Mouse (Mus musculus) retina, embryonic 14.5 days (tissue): ENCODE measurements around the gene Psma4.
"Not testable (repeated sequence)": the region's sequence is repeated elsewhere in the genome, so short reads cannot be mapped to it uniquely, and the experiment has no call there.

Source experiments
- DNase-seq: peaks from one replicate; pipeline ENCODE4 v3.0.0-alpha.2; 2015; ENCODE audit warnings: low spot score

The Psma4 gene

DNA sequence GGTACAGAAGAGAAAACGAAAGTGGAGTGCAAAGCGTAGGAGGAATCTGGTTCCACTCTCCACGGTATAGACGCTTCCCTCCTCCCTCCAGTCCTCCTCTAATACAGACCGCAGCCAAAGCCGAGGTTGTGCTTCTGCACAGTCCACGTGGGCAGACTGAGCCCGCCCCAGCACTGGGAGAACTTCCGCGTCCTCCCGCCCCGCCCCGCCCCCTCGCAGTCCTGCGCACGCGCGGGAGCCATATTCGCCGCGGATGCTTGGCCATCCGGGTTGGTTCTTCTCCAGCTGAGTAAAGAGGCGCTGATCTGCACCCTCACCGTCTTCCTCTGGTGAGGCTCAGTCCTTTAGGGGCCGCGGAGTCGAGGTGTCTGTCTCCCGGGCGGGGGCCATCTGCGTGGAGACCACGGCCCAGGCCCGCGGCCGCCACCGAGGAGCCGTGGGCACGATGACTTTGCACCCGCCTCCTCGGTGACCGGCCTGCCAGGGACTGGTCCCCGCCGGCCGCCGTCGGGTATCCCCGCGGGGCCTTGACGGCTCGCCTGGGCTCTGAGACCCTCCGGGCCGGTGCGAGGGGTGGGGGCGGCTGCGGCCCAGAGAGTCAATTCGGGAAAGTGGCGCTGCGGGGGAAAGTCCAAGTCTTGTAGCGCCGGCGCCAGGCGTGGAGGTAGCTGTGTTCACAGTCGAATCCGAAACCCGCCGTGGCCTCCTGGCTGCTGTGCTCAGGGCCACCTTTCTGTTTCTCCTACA, at the start of gene Psma4, which contains the start of gene AY074887:
Gene Psma4 (plus strand): TSS at position 216 of the 747 bp plus-strand sequence.
Gene AY074887 (minus strand): TSS at position 424 of the 747 bp plus-strand sequence.
- DNase-seq: peak; percentile 94

DNA sequence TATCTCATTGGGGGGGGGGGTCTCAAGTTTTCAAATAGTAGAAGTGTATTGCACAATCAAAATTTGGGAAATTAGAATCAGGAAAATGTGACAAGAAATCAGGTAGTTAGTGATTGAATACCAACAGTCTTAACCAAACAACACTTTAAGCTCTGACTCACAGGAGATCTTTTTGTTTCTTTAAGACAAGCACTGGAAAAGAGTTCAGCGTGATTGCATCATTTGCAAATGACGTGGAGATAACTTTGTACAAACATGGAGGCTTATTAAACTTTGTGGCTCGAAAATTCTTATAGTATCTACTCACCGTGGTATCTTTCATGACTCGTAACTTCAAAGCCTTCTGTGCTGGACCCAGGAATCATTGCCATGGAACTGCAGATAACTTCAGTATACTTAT, 41.1 kb upstream of the Psma4 start:
- no peak for DNase-seq

DNA sequence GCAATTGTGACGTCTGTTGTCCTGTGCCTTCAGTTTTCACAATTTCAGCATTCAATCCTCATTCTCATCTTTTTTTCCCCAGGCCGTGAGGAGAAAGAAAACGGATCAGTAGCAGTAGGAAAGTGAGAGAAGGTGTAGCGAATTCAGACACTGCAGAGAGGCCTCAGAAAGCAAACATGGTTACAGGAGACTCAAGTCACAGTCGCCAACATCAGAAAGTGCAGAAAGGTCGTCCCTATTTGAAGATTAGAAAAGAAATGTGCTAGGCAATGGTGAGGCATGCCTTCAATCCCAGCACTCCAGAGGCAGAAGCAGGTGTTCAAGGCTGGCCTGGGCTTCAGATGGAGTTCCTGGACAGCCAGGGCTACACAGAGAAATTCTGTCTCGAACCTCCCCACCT, 35.0 kb upstream of the Psma4 start:
- DNase-seq: no peak

DNA sequence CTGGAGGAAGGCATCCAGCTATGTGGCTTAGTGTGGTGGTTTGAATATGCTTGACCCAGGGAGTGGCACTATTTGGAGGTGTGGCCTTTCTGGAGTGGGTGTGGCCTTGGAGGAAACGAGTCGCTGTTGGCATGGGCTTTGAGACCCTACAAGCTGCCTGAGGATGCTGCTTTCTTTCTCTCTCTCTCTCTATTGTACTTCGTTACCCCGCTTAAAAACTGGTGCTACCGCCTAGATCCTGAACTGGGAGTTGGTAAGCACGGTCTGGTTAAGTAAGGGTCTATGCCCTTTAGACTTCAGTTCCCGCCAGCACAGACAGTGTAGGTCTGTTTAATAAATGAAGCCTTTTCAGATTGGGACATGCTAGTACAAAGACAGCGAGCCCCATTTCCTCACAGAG, 34.2 kb upstream of the Psma4 start:
- no peak for DNase-seq

DNA sequence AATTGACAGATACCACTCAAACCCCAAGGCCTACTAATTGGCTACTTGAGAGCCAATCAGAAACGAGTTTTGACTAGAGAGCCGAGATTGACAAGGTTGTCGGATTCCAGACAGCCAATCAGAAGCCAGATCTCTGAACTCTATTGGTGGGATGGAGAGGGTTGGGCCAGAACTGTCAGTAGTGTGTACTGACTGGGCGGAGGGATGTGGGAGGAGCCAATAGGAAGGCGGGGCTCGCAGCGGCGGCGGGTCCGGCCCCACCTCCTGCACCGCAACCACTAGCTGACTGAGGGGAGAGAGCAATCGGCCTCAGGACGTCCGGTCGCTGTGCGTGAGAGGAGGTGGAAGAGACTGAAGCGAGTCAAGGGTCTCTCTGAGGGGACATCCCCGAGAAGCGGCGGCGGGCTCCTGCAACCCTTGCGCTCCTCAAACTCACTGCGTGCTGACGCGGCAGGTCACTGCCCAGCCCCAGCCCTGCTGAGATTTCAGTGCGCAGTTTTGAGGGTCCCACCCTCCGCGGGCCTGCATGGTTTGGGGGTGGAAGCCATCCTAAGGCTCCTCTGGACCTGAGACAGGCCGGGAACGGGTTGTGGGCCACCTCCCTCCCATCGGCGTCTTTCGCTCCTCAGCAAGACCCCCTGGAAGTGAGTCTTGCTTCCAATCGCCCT, 33.4 kb upstream of the Psma4 start, which contains the start of gene Hykk:
Gene Hykk (plus strand): TSS at position 274 of the 668 bp plus-strand sequence.
- DNase-seq: peak; percentile 96

DNA sequence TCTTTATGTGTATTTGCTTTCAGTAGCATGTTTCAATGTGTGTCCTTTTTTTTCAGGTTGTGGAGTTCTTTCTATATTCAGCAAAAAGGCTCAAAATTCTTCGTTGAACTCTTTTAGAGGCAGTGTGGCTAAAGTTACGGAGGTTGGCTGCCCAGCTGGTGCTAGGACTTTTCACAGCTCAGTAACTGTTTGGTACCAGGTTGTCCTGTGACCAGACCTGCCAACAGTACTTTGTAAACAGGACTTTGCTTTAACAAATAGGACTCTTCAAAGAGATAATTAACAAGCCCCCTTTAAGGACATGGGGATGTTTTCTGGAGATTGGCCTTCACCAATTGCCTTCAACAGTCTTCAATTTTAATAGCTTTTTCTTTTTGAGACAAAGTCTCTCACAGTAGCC, 32.4 kb upstream of the Psma4 start:
- DNase-seq: no peak

DNA sequence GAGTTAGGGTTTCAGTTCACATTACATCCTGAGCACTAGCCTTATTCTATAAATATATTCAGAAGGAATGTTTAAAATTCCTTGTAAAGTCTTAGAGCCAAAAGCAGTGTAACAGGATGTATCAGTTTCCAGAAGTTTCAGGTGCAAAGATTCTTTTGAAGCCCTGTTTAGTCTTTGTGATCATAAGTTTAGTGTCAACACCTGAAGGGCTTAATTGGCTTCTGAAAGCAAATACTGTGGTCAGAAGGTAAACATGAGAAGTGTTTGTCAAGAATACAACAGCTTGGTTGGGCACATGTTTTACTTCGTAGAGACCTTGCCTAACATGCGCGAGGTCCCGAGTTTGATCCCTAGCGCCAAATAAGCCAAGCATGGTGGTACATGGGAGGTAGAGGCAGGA, 31.8 kb upstream of the Psma4 start:
- no peak for DNase-seq

DNA sequence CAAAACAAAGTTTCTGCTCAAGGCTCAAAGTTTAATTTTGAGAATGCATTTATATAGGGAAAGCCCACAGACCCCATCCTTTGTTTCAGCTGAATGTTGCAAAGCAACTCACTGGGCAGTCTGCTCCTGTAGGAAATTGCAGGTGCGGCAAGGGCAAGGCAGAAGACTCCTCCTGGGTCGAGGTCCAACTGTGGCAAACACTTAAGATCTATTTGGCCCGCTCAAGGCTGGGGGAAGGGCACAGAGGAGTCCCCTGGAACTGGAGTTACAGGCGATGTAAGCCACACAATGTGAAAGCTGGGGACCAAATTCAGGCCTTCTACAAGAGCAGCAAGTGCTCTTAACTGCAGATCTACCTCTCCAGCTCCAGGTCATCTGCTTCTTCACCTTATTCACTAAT, 30.6 kb upstream of the Psma4 start:
- no peak for DNase-seq

DNA sequence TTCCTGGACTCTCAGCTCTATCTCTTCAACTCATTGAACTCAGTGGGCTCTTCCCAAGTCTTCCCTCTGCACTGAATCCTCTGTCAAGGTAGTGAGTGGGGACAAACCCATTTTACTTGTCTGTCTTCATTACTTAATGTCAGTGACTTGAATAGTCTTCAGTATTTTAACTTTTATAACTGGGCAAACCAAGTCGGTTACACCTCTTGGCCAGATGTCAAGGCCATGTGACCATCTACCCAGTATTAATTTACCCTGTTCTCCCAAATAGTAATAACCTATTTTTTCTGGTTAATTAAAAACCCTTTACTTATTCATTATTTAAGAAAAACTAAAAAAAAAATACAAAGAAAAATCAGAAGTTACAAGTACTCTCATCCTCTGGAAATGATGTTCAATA, 19.8 kb upstream of the Psma4 start:
- no peak for DNase-seq

DNA sequence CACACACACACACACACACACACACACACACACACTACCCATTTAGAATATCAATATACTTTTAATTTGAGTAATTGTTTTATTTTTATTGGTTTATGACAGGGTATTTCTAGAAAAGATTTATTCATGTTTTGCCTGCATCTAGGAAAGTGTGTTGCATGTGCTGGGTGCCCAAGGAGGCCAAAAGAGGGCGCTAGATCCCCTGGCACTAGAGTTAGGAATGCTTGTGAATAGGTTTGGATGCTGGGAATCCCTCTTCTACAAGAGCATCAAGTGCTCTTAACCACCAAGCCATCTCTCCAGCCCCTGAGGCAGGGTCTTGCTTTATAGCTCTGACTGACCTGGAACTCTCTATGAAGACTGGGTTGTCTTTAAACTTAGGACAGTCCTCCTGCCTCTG, 18.8 kb upstream of the Psma4 start:
- no peak for DNase-seq

DNA sequence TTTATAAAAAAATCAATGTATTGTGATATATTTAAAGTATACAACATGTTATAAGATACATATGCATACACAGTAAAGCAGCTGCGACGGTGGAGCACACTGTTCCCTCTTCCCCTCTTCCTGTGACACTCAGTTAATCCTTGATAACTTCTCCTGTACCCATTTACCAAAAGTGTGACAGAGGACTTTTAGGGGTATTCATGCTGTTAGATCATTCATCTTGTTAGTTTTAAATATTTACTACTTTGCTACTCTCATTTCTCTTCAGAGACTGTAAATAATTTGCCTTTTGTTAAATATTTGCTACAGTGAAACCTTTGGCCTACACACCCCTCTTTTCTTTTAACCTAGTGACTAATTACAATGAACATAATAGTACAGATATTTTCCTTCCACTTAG, 18.2 kb upstream of the Psma4 start:
- no peak for DNase-seq

DNA sequence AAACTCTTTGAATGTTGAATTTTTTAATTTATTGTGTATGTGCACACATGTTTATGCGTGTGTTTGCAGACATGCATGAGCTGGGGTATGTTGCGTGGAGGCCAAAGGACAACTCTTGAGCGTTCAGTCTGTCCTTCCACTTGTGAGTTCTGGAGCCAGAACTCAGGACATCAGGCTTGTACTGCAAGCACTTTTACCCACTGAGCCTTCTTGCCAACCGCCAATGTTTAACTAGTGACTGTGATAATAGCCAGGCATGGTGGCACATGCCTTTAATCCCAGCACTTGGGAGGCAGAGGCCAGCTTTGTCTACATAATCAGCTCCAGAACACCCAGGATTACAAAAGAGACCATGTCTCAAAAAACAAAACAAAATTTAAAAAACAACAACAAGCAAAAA, 8.5 kb upstream of the Psma4 start:
- DNase-seq: no peak

DNA sequence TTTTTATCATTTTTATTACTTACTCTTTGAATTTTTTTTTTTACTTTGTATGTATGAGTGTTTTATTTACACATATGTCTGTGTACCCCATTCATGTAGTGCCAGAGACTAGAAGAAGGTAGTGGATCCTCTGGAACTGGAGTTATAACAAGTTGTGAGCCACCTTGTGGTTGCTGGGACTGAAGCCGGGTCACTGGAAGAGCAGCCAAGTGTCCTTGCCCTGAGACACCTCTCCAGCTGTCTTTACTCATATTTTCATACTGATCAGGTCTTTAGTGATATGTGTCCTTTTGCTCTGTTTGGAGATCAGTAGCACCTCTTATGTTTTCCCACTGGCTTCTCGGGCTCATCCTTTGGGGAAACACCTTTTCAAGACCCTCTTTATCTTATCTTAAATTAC, 6.1 kb upstream of the Psma4 start:
- no peak for DNase-seq

DNA sequence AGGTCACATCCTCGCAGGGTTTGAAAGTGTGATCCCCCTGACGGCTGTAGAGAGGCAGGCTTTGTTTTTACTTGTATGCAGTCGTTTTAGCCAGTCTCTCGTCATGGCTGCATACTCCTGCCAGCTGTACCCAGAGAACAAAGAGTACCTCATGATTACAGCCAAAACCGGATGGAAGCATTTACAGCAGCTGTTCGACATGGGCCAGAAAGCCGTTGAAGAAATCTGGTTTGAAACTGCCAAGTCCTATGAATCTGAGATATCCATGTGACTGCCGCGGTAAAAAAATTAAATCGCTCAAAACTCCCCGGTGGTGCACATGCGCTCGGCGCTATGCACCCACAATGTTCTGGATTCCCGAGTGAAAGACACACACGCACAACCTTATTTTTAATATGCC, 4.3 kb upstream of the Psma4 start:
- no peak for DNase-seq

DNA sequence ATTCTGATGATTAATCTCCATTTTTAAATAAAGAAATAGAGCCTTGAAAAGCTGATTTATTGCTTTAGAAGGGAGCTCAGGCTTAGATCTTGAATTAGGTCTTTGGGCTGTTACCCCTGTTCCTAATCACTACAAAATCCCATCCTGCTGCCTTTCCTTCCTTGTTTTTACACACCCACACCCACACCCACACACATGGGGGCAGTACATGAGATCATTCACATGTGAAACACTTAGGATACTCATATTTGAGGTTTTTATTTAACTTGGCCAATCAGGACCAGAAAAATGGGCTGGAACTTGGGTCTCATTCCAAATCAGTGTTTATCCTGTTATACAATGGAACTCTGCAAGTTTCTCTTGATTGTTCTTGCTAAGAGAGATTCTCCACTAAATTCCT, 1.1 kb upstream of the Psma4 start:
- no peak for DNase-seq

DNA sequence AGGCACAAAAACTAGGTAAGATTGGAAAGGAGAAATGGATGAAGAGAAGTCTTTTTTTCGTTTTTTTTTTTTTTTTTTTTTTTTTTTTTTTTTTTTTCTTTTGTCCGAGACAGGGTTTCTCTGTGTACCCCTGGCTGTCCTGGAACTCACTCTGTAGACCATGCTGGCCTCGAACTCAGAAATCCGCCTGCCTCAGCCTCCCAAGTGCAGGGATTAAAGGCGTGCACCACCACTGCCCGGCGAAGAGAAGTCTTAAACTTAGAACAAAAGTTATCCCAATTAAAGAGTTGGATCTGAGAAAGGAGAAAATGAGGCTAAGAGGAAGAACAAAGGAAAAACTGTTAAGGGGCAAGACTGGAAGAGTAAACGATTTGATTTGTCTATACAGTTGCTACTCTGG, 428 bp upstream of the Psma4 start:
- not testable (repeated sequence) for DNase-seq

DNA sequence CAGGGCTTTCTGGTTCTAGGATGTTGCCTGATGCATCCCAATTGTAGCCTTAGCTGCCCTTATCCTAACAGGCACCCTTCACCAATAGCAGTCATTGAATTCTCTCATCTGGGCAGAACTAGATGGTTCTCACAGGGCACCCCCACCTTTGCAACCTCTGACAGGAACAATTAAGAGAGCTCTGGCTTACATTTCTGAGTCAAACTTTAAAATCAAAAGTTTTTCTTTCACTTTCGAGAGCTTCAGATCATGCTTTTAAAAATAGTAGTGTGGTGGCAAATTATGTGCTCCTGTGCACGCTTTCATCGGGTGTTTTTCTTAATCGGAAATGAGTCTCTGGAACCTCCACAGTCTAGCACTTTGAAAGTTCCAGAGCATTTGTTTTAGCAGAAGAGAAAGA, 10.5 kb downstream of the Psma4 start:
- no peak for DNase-seq

DNA sequence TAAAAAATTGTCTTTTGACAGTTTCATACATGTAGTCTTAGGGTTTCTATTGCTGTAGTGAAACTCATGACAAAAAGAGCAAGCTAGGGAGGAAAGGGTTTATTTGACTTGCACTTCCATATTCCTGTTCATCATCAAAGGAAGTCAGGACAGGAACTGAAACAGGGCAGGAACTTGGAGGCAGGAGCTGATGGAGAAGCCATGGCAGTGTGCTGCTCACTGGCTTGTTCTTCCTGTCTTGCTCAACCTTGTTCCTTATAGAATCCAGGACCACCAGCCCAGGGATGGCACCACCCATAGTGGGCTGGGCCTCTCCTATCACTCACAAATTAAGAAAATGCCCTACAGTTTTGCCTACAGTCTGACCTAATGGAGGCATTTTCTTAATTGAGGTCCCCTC, 13.1 kb downstream of the Psma4 start:
- no peak for DNase-seq

DNA sequence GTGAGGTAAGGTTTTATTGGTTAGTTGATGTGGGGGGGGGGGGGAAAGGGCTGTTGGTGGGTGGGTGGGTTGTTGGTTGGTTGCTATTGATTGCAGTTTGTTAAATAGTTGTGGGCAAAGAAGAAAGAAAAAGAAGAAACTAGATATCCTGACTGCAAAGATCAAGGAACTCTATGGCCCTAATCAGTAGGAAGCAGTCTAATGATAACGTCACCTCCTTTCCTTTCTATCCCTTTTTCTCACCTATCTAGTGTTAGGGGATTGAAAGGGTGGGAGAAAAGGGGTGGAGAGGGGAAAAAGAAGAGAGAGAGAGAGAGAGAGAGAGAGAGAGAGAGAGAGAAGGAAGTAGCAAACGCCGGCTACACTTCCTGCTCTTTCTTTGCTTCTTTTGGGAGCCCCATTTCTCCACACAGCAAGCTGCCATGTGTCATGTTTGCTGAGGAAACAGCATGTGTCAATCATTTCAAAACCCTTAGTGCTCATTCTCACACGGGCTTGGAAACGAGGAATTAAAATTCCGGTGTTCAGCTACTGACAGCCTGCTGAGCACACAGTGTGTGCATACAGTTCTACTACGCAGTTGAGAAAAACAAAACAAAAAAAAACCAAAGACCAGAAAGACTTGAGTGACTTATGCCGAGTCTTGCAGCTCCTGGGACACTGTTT, 19.5 kb downstream of the Psma4 start:
- DNase-seq: no peak

DNA sequence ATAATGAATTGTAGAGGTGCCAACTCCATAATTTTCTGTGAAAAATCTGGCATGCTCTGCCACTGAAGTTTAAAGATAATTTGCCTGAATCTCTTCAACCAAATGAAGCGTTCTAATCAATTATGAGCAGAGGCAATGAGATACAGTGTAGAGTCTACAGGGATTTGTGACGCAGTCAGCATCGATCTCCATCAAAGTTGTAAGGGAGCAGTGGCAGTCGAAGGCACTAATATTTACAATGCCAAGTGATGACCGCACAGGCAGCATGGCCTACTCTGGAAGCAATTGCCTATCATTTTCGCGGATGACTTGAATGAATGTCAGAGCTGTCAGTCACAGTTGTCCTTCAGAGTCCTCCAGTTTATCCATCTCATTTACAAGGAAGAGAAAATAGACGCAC, 30.1 kb downstream of the Psma4 start, which contains the start of gene Chrna5:
Gene Chrna5 (plus strand): TSS at position 207 of the 400 bp plus-strand sequence.
- peak; percentile 69 for DNase-seq

DNA sequence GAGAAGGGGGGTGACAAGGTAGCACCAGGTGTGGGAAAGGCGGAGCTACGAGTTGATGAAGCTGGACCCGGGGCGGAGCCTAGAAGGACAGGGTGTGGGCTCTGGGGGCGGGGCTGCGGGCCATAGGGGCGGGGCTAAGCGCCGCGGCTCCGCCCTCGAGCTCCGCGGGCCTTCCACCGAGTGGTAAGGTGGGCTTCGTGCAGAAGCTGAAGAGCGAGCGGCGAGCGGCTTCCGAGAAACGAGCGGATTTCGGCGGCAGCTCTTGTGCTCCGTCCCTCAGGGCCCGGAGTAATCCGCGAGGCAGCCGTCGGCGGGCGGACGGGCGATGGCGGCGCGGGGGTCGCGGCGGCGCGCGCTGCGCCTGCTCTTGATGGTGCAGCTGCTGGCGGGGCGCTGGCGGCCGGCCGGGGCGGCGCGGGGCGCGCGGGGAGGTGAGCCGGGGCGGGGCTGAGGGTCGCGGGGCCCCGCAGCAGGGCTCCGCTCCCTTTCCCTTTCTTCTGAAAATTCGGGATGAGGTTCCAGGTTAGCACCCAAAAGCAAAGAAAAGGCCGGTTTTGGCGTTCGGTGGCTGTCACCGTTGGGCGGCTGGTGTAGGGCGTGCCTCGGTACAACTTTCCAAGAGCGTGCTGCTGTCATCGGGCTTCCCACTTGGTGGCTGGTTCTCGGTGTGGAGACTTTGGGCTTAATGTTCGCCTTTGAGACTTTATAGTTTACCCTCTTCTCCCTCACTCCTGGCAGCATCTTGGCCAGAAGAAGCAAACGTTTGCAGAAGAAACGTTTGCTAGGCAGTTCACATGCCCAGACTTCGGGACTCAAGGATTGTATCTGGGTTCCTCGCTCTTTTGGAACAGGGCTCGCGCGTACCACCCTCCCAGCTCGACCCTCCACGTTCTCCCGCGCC, 31.0 kb downstream of the Psma4 start:
- peak; percentile 87 for DNase-seq

DNA sequence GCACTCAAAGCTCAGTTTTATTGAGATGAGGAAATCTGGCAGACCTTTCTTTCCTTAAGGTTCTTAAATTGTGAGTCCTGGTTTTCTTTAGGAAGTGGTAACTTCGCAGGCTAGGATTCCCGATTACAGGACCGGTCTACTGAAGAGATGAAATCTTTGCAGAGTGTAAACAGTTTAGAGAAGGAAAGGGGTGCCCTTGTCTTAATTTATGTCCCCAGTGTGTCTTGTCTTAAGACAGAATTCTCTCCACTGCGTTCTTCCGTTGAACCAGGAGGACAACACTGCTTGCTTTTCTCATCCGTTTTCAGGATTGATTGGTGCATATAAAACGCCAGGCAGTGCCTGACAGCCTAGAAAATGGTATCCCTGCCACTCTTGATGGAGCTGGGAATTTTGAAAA, 31.8 kb downstream of the Psma4 start:
- peak; percentile 18 for DNase-seq
